ENCODE assay signal across 19 mouse cellular contexts in genomic region chr17:43563192-43563987, GRCm38 (mm10). TPM values are rescaled to one million over a fixed set of nuclear protein-coding genes. Genes with fewer than 3 reads are reported as not detected.
"Had no signal": no experiment of that assay in that cellular context is flagged by ENCODE, and none has a peak within 500 bp of the region (broad histone marks: within the 10 kb centered on the region; RNA-seq: fewer than 3 reads in every experiment).

No protein-coding gene starts in this region.

- DNase-seq: retina, postnatal 1 day; right cerebral cortex, adult 18-20 months; right cerebral cortex, postnatal 14 days; right cerebral cortex, postnatal 25 days; right cerebral cortex, postnatal 4 days; spleen, adult 18-20 months; thymus, adult 18-20 months; thymus, adult 2 months; thymus, postnatal 14 days; thymus, postnatal 25 days; thymus, postnatal 36 days; thymus, postnatal 4 days had no signal

- H3K4me1 ChIP-seq: neural tube, embryonic 12.5 days had no signal

- H3K9ac ChIP-seq: neural tube, embryonic 12.5 days; neural tube, embryonic 13.5 days; neural tube, embryonic 15.5 days; stomach, embryonic 15.5 days had no signal

- H3K27me3 ChIP-seq: neural tube, embryonic 12.5 days; neural tube, embryonic 13.5 days; neural tube, embryonic 15.5 days; stomach, embryonic 15.5 days had no signal

- H3K27ac ChIP-seq: neural tube, embryonic 12.5 days; neural tube, embryonic 13.5 days; neural tube, embryonic 15.5 days; stomach, embryonic 15.5 days; stomach, postnatal 0 days had no signal

- H3K4me3 ChIP-seq: neural tube, embryonic 12.5 days; neural tube, embryonic 13.5 days; neural tube, embryonic 15.5 days; stomach, embryonic 15.5 days had no signal

- H3K9me3 ChIP-seq: neural tube, embryonic 12.5 days; neural tube, embryonic 15.5 days; stomach, embryonic 15.5 days had no signal

- H3K4me2 ChIP-seq: neural tube, embryonic 12.5 days; neural tube, embryonic 13.5 days; neural tube, embryonic 15.5 days; stomach, embryonic 15.5 days had no signal

- H3K36me3 ChIP-seq: neural tube, embryonic 12.5 days; neural tube, embryonic 13.5 days; neural tube, embryonic 15.5 days; stomach, embryonic 15.5 days had no signal

RNA-seq across cellular contexts. Expression of gene Ankrd66, which starts 20.0 kb away (rescaled TPM):
- polyA plus RNA-seq: neural tube, embryonic 12.5 days; small intestine, adult 2 months; stomach, embryonic 16.5 days; stomach, postnatal 0 days; thymus, adult 2 months had no signal
